Mouse (Mus musculus): ENCODE measurements around the gene Spred2. TPM values are rescaled to one million over a fixed set of nuclear protein-coding genes. Genes with fewer than 3 reads are reported as not detected.

Spred2 gene
- polyA plus RNA-seq, 1 experiment from 2014 or later: 8.5 TPM

GRCm38 (mm10) chr11:19994262-19994790 is 70.2 kb downstream of the Spred2 start:
- no peaks in the 10 kb centered on the region for H3K27me3 ChIP-seq
- 88% methylated on average over 7 of the region's 7 CpGs for WGBS
- peaks cover 36% of the 10 kb centered on the region for H3K4me1 ChIP-seq
- H3K27ac ChIP-seq (replicated peaks): no peak overlapping the region
- H3K9ac ChIP-seq: no peak overlapping the region
- H3K36me3 ChIP-seq: peaks cover 13% of the 10 kb centered on the region
- no peak overlapping the region for H3K4me2 ChIP-seq (replicated peaks)
- ATAC-seq (ENCODE audit: insufficient number of reproducible peaks, low FRiP score, low TSS enrichment, low read depth): no peak
- H3K4me3 ChIP-seq (replicated peaks): no peak overlapping the region
- no peaks in the 10 kb centered on the region for H3K9me3 ChIP-seq (replicated peaks)

DNA sequence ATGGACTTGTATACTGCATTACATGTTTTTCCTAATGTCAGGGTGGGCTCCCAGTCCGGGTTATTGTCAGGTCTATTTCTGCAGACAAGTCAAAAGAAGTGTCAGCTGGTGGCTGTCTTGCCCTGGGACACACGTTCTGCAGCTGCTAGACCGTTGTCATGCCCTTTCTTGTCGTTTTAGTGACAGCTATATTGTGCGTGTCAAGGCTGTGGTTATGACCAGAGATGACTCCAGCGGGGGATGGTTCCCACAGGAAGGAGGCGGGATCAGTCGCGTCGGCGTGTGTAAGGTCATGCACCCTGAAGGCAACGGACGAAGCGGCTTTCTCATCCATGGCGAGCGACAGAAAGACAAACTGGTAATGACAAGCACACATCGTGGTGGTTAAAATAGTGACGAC is 73.8 kb downstream of the Spred2 start:
- Histone ChIP-seq H3K4me1 (peaks cover 8% of the 10 kb centered on the region), H3K36me3 (peaks cover 30% of the 10 kb centered on the region), H3K9ac (no peak overlapping the region), H3K27me3 (no peaks in the 10 kb centered on the region), H3K4me3 (replicated peaks) (no peak overlapping the region), H3K9me3 (replicated peaks) (no peaks in the 10 kb centered on the region), H3K27ac (replicated peaks) (no peak overlapping the region), H3K4me2 (replicated peaks) (no peak overlapping the region)
- ATAC-seq (ENCODE audit: insufficient number of reproducible peaks, low FRiP score, low TSS enrichment, low read depth): no peak
- WGBS: 52% methylated on average over 18 of the region's 18 CpGs

- Histone ChIP-seq H3K27ac (replicated peaks) (no peak overlapping the region), H3K9me3 (replicated peaks) (no peaks in the 10 kb centered on the region), H3K36me3 (peaks cover 55% of the 10 kb centered on the region), H3K4me3 (replicated peaks) (no peak overlapping the region), H3K27me3 (no peaks in the 10 kb centered on the region), H3K9ac (no peak overlapping the region), H3K4me1 (0 out of 2 replicates have a peak, but pooled peaks cover 4% of the 10 kb centered on the region), H3K4me2 (replicated peaks) (no peak overlapping the region)
- 83% methylated on average over 4 of the region's 4 CpGs for WGBS
- ATAC-seq (ENCODE audit: insufficient number of reproducible peaks, low FRiP score, low TSS enrichment, low read depth): no peak
These were observed 78.7 kb downstream of the Spred2 start for GRCm38 (mm10) chr11:20002883-20003282.

- Histone ChIP-seq H3K27ac (replicated peaks) (no peak overlapping the region), H3K4me3 (replicated peaks) (no peak overlapping the region), H3K4me2 (replicated peaks) (no peak overlapping the region), H3K27me3 (no peaks in the 10 kb centered on the region), H3K9ac (no peak overlapping the region), H3K9me3 (replicated peaks) (no peaks in the 10 kb centered on the region), H3K36me3 (peaks cover 57% of the 10 kb centered on the region), H3K4me1 (no peaks in the 10 kb centered on the region)
- 89% methylated on average over 6 of the region's 6 CpGs for WGBS
- ATAC-seq (ENCODE audit: insufficient number of reproducible peaks, low FRiP score, low TSS enrichment, low read depth): no peak
These were observed 83.5 kb downstream of the Spred2 start for GRCm38 (mm10) chr11:20007701-20008100.

DNA sequence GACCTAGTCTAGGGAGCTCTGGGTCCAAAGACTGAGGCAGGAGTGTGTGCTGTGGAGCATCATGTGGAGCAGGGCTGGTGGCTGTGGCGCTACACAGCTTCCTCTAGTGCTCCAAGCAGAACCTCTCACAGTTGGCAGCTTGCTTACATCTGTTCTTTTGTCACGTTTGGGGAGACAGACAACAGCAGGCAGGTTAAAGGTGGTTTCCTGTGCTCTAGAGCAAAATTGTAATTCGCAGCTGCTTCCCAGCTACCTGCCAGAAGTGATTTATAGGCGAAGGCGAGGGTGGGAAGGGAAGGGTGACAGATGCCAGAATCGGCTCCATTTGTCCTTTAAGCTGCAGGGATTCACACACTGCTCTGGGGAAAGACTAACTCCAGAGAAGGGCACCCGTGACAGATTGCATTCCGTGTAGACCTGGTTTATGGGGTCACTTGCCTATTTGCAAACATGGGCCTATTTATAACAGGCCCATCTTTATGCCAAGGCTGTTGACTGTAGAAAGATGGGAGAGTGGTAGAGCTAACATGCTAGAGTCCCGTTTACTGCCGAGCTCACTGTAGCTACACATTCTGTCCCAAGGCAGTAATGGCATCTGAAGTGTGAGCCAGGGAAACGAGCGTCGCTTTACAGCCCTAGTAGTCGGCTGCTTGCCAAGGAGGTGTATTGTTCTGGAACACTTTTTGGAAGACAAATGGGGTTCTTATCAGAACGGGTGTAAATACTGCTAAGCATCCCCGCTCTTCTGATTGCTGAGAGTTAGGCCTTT is 87.2 kb downstream of the Spred2 start:
- peaks cover 69% of the 10 kb centered on the region for H3K36me3 ChIP-seq
- H3K4me2 ChIP-seq (replicated peaks): no peak overlapping the region
- H3K27me3 ChIP-seq: no peaks in the 10 kb centered on the region
- no peaks in the 10 kb centered on the region for H3K4me1 ChIP-seq
- H3K9me3 ChIP-seq (replicated peaks): no peaks in the 10 kb centered on the region
- no peak overlapping the region for H3K27ac ChIP-seq (replicated peaks)
- ATAC-seq (ENCODE audit: insufficient number of reproducible peaks, low FRiP score, low TSS enrichment, low read depth): no peak
- 77% methylated on average over 16 of the region's 16 CpGs for WGBS
- H3K4me3 ChIP-seq (replicated peaks): no peak overlapping the region
- H3K9ac ChIP-seq: no peak overlapping the region

- 95% methylated on average over 3 of the region's 3 CpGs for WGBS
These were observed 89.2 kb downstream of the Spred2 start for GRCm38 (mm10) chr11:20013366-20013765.

DNA sequence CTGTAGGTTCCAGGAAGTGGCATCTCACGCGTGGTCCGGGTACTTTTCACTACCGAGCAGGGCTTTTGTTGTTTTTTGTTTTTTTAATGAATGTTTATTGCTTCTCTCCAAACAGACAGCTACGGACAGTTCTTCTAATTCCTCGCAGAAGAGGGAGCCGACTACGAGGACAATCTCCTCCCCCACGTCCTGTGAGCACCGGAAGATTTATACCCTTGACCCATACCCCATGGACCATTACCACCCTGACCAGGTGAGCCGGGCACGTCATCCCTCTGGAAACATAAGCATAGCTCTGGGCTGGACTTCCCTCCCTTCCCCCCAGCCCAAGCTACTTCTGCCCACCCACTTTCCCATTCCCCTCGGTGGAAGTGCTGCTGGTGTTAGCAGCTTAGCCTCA is 93.8 kb downstream of the Spred2 start:
- Histone ChIP-seq H3K27ac (replicated peaks) (no peak overlapping the region), H3K27me3 (no peaks in the 10 kb centered on the region), H3K36me3 (peaks cover 78% of the 10 kb centered on the region), H3K9ac (no peak overlapping the region), H3K9me3 (replicated peaks) (peaks cover 36% of the 10 kb centered on the region), H3K4me3 (replicated peaks) (no peak overlapping the region), H3K4me1 (no peaks in the 10 kb centered on the region), H3K4me2 (replicated peaks) (no peak overlapping the region)
- 95% methylated on average over 13 of the region's 13 CpGs for WGBS
- no peak for ATAC-seq (ENCODE audit: insufficient number of reproducible peaks, low FRiP score, low TSS enrichment, low read depth)

More at GRCm38 (mm10) chr11:20013366-20013765, 89.2 kb downstream of the Spred2 start:
- Histone ChIP-seq H3K9ac (no peak overlapping the region), H3K36me3 (peaks cover 70% of the 10 kb centered on the region), H3K4me3 (replicated peaks) (no peak overlapping the region), H3K4me2 (replicated peaks) (no peak overlapping the region), H3K9me3 (replicated peaks) (peaks cover 4% of the 10 kb centered on the region; the same call in 1 of the 2 replicates), H3K4me1 (no peaks in the 10 kb centered on the region), H3K27me3 (no peaks in the 10 kb centered on the region), H3K27ac (replicated peaks) (no peak overlapping the region)
- ATAC-seq (ENCODE audit: insufficient number of reproducible peaks, low FRiP score, low TSS enrichment, low read depth): no peak

DNA sequence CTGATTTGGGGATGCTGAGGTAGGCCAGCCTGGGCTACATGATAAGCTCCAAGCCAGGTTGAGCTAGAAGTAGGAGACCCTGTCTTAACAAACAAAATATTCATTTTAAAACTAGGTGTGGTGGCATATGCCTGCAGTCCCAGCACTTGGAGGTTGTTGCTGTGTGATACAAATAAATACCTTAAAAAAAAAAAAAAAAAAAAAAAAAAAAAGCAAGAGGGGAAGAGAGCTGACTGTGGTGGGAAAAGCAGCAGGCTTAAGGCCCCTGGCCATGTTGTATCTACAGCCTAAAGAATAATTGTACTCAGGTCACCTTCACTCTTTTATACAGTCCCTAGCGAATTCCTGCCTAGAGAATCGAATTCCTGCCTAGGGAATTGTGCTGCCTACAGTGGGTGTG is 94.7 kb downstream of the Spred2 start:
- Histone ChIP-seq H3K4me3 (replicated peaks) (no peak overlapping the region), H3K4me2 (replicated peaks) (no peak overlapping the region), H3K9me3 (replicated peaks) (peaks cover 36% of the 10 kb centered on the region), H3K27ac (replicated peaks) (no peak overlapping the region), H3K4me1 (no peaks in the 10 kb centered on the region), H3K36me3 (peaks cover 75% of the 10 kb centered on the region), H3K27me3 (no peaks in the 10 kb centered on the region), H3K9ac (no peak overlapping the region)
- ATAC-seq (ENCODE audit: insufficient number of reproducible peaks, low FRiP score, low TSS enrichment, low read depth): no peak
- 98% methylated on average over 2 of the region's 2 CpGs for WGBS

DNA sequence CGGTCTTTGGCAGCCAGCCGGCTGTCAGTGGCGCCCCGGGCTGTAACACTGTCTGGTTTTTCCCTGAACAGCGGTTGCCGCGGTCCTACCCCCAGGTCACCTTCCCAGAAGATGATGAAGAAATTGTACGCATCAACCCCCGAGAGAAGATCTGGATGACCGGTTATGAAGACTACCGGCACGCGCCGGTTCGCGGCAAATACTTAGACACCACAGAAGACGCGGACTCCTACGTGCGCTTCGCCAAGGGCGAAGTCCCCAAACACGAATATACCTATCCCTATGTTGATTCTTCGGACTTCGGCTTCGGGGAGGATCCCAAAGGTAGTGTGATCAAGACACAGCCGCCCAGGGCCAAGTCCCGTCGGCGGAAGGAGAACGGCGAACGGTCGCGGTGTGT is 96.5 kb downstream of the Spred2 start:
- no peak overlapping the region for H3K27ac ChIP-seq (replicated peaks)
- no peaks in the 10 kb centered on the region for H3K4me1 ChIP-seq
- peaks cover 36% of the 10 kb centered on the region for H3K9me3 ChIP-seq (replicated peaks)
- ATAC-seq (ENCODE audit: insufficient number of reproducible peaks, low FRiP score, low TSS enrichment, low read depth): no peak
- no peak overlapping the region for H3K9ac ChIP-seq
- 97% methylated on average over 35 of the region's 35 CpGs for WGBS
- peaks cover 65% of the 10 kb centered on the region for H3K36me3 ChIP-seq
- H3K4me2 ChIP-seq (replicated peaks): no peak overlapping the region
- no peak overlapping the region for H3K4me3 ChIP-seq (replicated peaks)
- H3K27me3 ChIP-seq: no peaks in the 10 kb centered on the region

DNA sequence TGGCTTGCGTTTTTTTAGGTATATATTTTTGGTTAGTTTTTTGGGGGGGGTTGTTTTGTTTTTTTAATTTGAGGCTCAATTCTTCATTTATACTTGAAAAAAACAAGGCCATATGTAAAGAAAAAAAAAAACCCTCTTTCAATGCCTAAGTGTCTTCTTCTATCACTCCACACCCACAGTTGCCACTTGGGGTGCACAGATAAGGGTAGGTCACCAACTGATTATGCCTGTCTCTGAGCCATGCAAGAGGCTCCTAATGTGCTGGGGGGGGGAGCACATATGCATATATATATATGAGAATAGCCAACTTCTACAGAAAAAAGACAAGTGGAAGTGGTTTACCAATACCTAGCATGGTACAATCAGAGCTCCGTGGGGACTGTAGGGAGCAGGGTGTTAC is 98.3 kb downstream of the Spred2 start:
- no peak for ATAC-seq (ENCODE audit: insufficient number of reproducible peaks, low FRiP score, low TSS enrichment, low read depth)
- H3K4me3 ChIP-seq (replicated peaks): no peak overlapping the region
- WGBS: 93% methylated on average over 2 of the region's 2 CpGs
- H3K9ac ChIP-seq: no peak overlapping the region
- peaks cover 58% of the 10 kb centered on the region for H3K36me3 ChIP-seq
- no peaks in the 10 kb centered on the region for H3K4me1 ChIP-seq
- no peak overlapping the region for H3K4me2 ChIP-seq (replicated peaks)
- no peaks in the 10 kb centered on the region for H3K27me3 ChIP-seq
- H3K27ac ChIP-seq (replicated peaks): no peak overlapping the region
- peaks cover 36% of the 10 kb centered on the region for H3K9me3 ChIP-seq (replicated peaks)

DNA sequence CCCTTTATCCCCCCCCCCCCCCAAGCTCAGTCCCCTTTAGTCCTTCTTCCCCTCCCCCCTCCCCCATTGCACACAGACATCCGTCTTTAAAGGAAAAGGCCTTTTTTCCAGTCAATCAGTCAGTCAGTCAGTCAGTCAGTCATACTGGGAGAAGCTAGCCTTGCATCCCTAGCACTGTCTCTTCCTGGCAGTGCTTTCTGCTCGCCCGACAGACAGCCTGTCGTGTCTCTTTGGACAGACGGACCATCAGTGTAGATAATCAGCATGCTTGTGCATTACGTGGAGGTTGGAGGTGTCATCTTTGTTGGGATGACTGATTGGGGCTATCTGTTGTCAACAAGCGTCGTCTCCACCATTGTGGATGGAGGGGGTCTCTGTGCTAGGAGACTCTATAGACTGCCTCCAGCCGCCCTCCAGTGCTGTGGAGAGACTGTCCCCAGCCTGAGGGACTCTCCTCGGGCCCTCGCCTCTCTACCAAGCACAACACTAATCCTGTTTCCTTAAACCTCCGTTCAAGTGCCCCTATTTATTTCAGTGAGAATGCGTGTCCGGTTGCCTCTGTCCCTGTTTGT is 98.8 kb downstream of the Spred2 start:
- H3K9me3 ChIP-seq (replicated peaks): peaks cover 36% of the 10 kb centered on the region
- peaks cover 53% of the 10 kb centered on the region for H3K36me3 ChIP-seq

More for the DNA sequence above, 98.8 kb downstream of the Spred2 start:
- ATAC-seq (ENCODE audit: insufficient number of reproducible peaks, low FRiP score, low TSS enrichment, low read depth): no peak
- H3K27me3 ChIP-seq: no peaks in the 10 kb centered on the region
- H3K4me3 ChIP-seq (replicated peaks): no peak overlapping the region
- WGBS: 88% methylated on average over 14 of the region's 14 CpGs
- H3K9ac ChIP-seq: no peak overlapping the region
- no peak overlapping the region for H3K4me2 ChIP-seq (replicated peaks)
- no peak overlapping the region for H3K27ac ChIP-seq (replicated peaks)
- no peaks in the 10 kb centered on the region for H3K4me1 ChIP-seq
